Mouse (Mus musculus) liver, adult 2 months (tissue): ENCODE measurements around the gene Pphln1. TPM values are rescaled to one million over a fixed set of nuclear protein-coding genes. Genes with fewer than 3 reads are reported as not detected.

ENCODE experiments used
- DNase-seq: peaks from one replicate; pipeline ENCODE4 v3.0.0-alpha.2; 2011; ENCODE audit warnings: low read depth, low spot score; ENCODE audit errors: extremely low read depth
- H3K27ac ChIP-seq: fragments of 200-500 bp; replicated peaks from 2 replicates; pipeline ENCODE4 v1.5.1; 2012; ENCODE audit warnings: low read depth, mild to moderate bottlenecking, control low read depth, inconsistent platforms, low read length; ENCODE audit not compliant: insufficient read depth
- H3K27me3 ChIP-seq: fragments of 200-500 bp; 2 replicates; pipeline ENCODE4 v1.6.1; 2012; ENCODE audit warnings: mild to moderate bottlenecking, moderate library complexity, low read length, inconsistent platforms; ENCODE audit not compliant: control insufficient read depth, insufficient read depth
- H3K36me3 ChIP-seq: fragments of 200-500 bp; 2 replicates; pipeline ENCODE4 v1.6.1; 2012; ENCODE audit warnings: low read length, inconsistent platforms; ENCODE audit not compliant: control insufficient read depth, insufficient read depth
- H3K4me1 ChIP-seq: fragments of 200-500 bp; 2 replicates; pipeline ENCODE4 v1.6.1; 2011; ENCODE audit warnings: low read length; ENCODE audit not compliant: control insufficient read depth, insufficient read depth
- H3K4me3 ChIP-seq: fragments of 200-500 bp; 2 replicates; pipeline ENCODE4 v1.5.1; 2011; ENCODE audit warnings: low read depth, mild to moderate bottlenecking, control low read depth, low read length, moderate library complexity; ENCODE audit not compliant: insufficient read depth
- H3K79me2 ChIP-seq: fragments of 200-500 bp; 2 replicates; pipeline ENCODE4 v1.6.1; 2012; ENCODE audit warnings: inconsistent platforms, mild to moderate bottlenecking, low read length, moderate library complexity; ENCODE audit not compliant: control insufficient read depth, insufficient read depth
- H3K9ac ChIP-seq: fragments of 200-500 bp; 2 replicates; pipeline ENCODE4 v1.6.1; 2012; ENCODE audit warnings: low read depth, mild to moderate bottlenecking, control low read depth, inconsistent platforms, low read length
- CTCF ChIP-seq: fragments of 200-500 bp; IDR thresholded peaks from 2 replicates; pipeline ENCODE4 v1.5.1; 2011; ENCODE audit warnings: low read depth, low read length, control low read depth
- POLR2A ChIP-seq: fragments of 200-500 bp; IDR thresholded peaks from 2 replicates; pipeline ENCODE4 v1.6.1; 2011; ENCODE audit warnings: low read length, control low read depth; ENCODE audit not compliant: insufficient read depth; ENCODE audit errors: extremely low read depth
- WGBS: fragments of 180-500 bp; shearing (Covaris S2); methylation state at CpG from one replicate; pipeline ENCODE4 v1.1.7; 2018; 5-methylcytosine and 5-hydroxymethylcytosine counted together
- polyA plus RNA-seq: library from polyadenylated mRNA; depleted of rRNA; stranded (reverse); fragments of >200 nt; gene quantifications from 2 replicates; pipeline ENCODE4 v1.2.3, GENCODE M21; 2012; rRNA removed
- total RNA-seq: library from RNA; depleted of rRNA; stranded (reverse); fragments of >200 nt; gene quantifications from 2 replicates; pipeline ENCODE4 v1.2.3, GENCODE M21; 2014; rRNA removed

Gene Pphln1
- total and polyA plus RNA-seq, 2 experiments = 4.2 to 11.7 TPM

DNA sequence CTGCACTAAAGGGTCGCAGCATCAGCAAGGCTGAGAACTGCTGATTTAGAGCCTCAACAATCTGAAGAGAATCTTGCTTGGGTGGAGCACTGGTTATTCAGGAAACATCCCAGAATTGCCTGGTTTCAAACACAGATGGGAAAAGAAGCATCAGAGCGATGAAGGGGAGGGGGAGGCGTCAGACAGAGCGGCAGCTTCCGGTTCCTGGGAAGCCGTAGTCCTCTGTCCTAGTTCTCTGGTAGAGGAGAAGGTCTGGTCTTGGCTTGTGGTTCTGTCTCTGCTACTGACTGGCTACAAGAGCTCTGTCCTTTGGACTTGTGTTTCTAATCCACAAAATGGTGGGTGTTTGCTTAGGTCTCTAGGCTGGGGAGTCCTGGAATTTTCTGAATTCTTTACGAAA lies 139.6 kb downstream of the Pphln1 start:
- Histone ChIP-seq H3K27me3 (no peaks in the 10 kb centered on the region), H3K4me3 (no peak overlapping the region)

DNA sequence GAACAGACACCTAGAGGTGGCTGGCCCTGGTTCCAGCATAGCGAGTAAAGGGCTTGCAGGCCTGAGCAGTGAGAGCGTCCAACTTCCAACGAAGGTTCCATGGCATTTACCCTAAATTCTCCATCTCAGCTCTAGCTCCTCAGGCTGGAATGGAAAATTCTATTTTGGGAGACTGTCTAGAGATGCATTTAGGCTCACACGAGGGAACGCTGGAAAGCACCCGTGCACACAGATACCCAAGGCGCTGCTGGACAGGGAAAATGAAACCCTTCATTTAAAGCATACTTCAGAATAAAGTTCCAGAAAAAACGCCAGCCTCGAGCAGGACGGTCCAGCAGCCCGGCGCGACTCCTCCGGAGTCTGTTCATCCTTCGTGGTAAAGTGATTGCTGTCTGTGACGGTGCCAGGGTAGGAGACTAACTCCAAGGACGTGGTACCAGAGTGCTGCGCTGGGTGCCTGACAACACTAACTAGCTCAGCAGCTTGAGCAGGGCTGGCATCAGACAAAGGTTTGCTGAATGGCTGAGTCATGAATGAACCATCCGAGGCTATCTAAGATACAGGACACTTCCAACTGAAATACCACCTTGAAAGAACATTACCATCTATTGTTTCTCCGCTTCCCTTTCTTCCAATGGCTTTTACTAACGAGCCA lies 140.5 kb downstream of the Pphln1 start:
- no peak overlapping the region for H3K4me3 ChIP-seq
- peaks cover 3% of the 10 kb centered on the region; the same call in 1 of the 2 replicates for H3K79me2 ChIP-seq
- no peaks in the 10 kb centered on the region for H3K36me3 ChIP-seq
- DNase-seq = no peak
- no peak overlapping the region for H3K9ac ChIP-seq
- no peaks in the 10 kb centered on the region; the same call in 1 of the 2 replicates for H3K4me1 ChIP-seq
- H3K27ac ChIP-seq = no peak overlapping the region
- 89% methylated on average over 21 of the region's 21 CpGs for WGBS
- no peaks in the 10 kb centered on the region for H3K27me3 ChIP-seq
- TF ChIP-seq CTCF (no peak), POLR2A (no peak)

More for the DNA sequence above, 139.6 kb downstream of the Pphln1 start:
- H3K27ac ChIP-seq = no peak overlapping the region
- no peaks in the 10 kb centered on the region for H3K36me3 ChIP-seq
- DNase-seq = no peak
- peaks cover 3% of the 10 kb centered on the region; the same call in 1 of the 2 replicates for H3K79me2 ChIP-seq
- no peak overlapping the region for H3K9ac ChIP-seq
- H3K4me1 ChIP-seq = no peaks in the 10 kb centered on the region; the same call in 1 of the 2 replicates
- no peak for TF ChIP-seq POLR2A
- TF ChIP-seq CTCF = no peak
- WGBS = 82% methylated on average over 7 of the region's 7 CpGs

DNA sequence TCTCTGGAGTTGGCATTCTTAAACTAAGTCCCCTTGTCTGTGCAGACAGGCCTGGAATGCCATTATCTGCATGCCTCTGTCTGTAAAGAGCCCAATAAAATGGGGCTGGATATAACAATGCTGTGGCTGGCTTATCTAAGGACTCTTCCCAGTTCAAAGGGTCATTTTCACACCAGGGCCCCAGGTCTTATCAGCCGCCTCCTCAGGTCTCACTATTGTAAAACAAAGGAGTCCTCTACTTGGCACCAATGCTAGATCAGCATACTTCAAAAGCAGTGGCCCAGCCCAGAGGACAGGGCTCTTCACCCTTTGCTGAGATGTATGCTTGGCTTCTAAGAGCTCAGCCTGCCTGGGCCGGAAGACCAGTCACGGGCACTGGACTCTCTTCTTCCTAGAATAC lies 141.3 kb downstream of the Pphln1 start:
- Histone ChIP-seq H3K27me3 (no peaks in the 10 kb centered on the region), H3K9ac (no peak overlapping the region), H3K4me1 (no peaks in the 10 kb centered on the region; the same call in 1 of the 2 replicates), H3K79me2 (peaks cover 3% of the 10 kb centered on the region; the same call in 1 of the 2 replicates), H3K27ac (no peak overlapping the region), H3K36me3 (no peaks in the 10 kb centered on the region), H3K4me3 (no peak overlapping the region)
- no peak for DNase-seq
- 88% methylated on average over 3 of the region's 3 CpGs for WGBS
- TF ChIP-seq CTCF = no peak
- no peak for TF ChIP-seq POLR2A

Other genes starting within 250 kb of the Pphln1 start
- 5.7 and 6.1 TPM in 2 replicates for gene Gxylt1, start 123.2 kb upstream of the Pphln1 start, total RNA-seq
- 1.4 and 1.5 TPM in 2 replicates for gene Gxylt1, start 123.2 kb upstream of the Pphln1 start, polyA plus RNA-seq
- gene Yaf2, start 61.4 kb upstream of the Pphln1 start, total RNA-seq = 14.8 and 16.6 TPM in 2 replicates
- gene Yaf2, start 61.4 kb upstream of the Pphln1 start, polyA plus RNA-seq = 14.2 and 15.6 TPM in 2 replicates
- 22.5 and 28.0 TPM in 2 replicates for gene Zcrb1, start within 50 bp of the Pphln1 start, total RNA-seq
- gene Zcrb1, start within 50 bp of the Pphln1 start, polyA plus RNA-seq = 12.0 TPM in 2 replicates
- gene Prickle1, start 197.5 kb downstream of the Pphln1 start, total RNA-seq = 1.9 and 2.6 TPM in 2 replicates
- gene Prickle1, start 197.5 kb downstream of the Pphln1 start, polyA plus RNA-seq = 1.2 and 1.5 TPM in 2 replicates